Mouse (Mus musculus): ENCODE data around the gene Ptpn9. TPM values are rescaled to one million over a fixed set of nuclear protein-coding genes. Genes with fewer than 3 reads are reported as not detected.
A peak's percentile ranks its signal among the peaks of the same experiment; 100 is the strongest.

The Ptpn9 gene
- polyA plus RNA-seq, 2 experiments, result 2.7 to 3.1 TPM

GRCm38 (mm10) chr9:57074171-57074821 lies 79.6 kb downstream of the Ptpn9 start:
- Histone ChIP-seq H3K27me3 (ENCODE audit: control insufficient read depth, insufficient read depth, low read length) (no peaks in the 10 kb centered on the region), H3K4me1 (replicated peaks; ENCODE audit: control insufficient read depth in 2 of 2, insufficient read depth in 2 of 2, low read length in 1 of 2) (peaks cover 26 to 29% of the 10 kb centered on the region in 2 experiments), H3K27ac (peak overlapping the region; percentile 98), H3K9ac (replicated peaks) (peak overlapping the region; percentile 68), H3K9me3 (ENCODE audit: control insufficient read depth, low read length) (no peaks in the 10 kb centered on the region), H3K4me3 (ENCODE audit: insufficient read depth in 1 of 2, low read depth in 2 of 2, low read length in 2 of 2) (peak overlapping the region; percentile 76 to 92), H3K36me3 (replicated peaks; ENCODE audit: control insufficient read depth, insufficient read depth, low read depth) (no peaks in the 10 kb centered on the region), H3K4me2 (ENCODE audit: low read depth) (peak overlapping the region; percentile 97)
- WGBS (ENCODE audit: insufficient replicate concordance), result 4% methylated on average over 21 of the region's 21 CpGs
- no peak for ATAC-seq (ENCODE audit: insufficient read depth)
- DNase-seq (ENCODE audit: low read depth in 3 of 3, low spot score in 3 of 3), result peak in 1 of 3 experiments; percentile 59
- TF ChIP-seq EP300 (IDR thresholded peaks at IDR 0.05; ENCODE audit: low read depth) (no peak), CTCF (IDR thresholded peaks at IDR 0.05; ENCODE audit: low read depth) (peak; percentile 65)

GRCm38 (mm10) chr9:57074822-57075603 lies 80.3 kb downstream of the Ptpn9 start:
- peak overlapping the region; percentile 68 for H3K9ac ChIP-seq (replicated peaks)
- H3K36me3 ChIP-seq (replicated peaks; ENCODE audit: control insufficient read depth, insufficient read depth, low read depth), result no peaks in the 10 kb centered on the region
- no peak for ATAC-seq (ENCODE audit: insufficient read depth)
- peak overlapping the region; percentile 97 for H3K4me2 ChIP-seq (ENCODE audit: low read depth)
- DNase-seq (ENCODE audit: low read depth in 3 of 3, low spot score in 3 of 3), result peak; percentile 78 to 85 (median 83)
- 7% methylated on average over 17 of the region's 17 CpGs for WGBS (ENCODE audit: insufficient replicate concordance)
- peak overlapping the region; percentile 76 to 92 for H3K4me3 ChIP-seq (ENCODE audit: insufficient read depth in 1 of 2, low read depth in 2 of 2, low read length in 2 of 2)
- no peaks in the 10 kb centered on the region for H3K27me3 ChIP-seq (ENCODE audit: control insufficient read depth, insufficient read depth, low read length)
- TF ChIP-seq CTCF (IDR thresholded peaks at IDR 0.05; ENCODE audit: low read depth), result 0 out of 2 replicates have a peak, but pooled peaks have one; percentile 3
- TF ChIP-seq EP300 (IDR thresholded peaks at IDR 0.05; ENCODE audit: low read depth), result no peak
- no peaks in the 10 kb centered on the region for H3K9me3 ChIP-seq (ENCODE audit: control insufficient read depth, low read length)
- peaks cover 21 to 27% of the 10 kb centered on the region in 2 experiments for H3K4me1 ChIP-seq (replicated peaks; ENCODE audit: control insufficient read depth in 2 of 2, insufficient read depth in 2 of 2, low read length in 1 of 2)
- peak overlapping the region; percentile 98 for H3K27ac ChIP-seq

GRCm38 (mm10) chr9:57075681-57076381 lies 81.1 kb downstream of the Ptpn9 start:
- peak overlapping the region; percentile 76 to 92 for H3K4me3 ChIP-seq (ENCODE audit: insufficient read depth in 1 of 2, low read depth in 2 of 2, low read length in 2 of 2)
- no peaks in the 10 kb centered on the region for H3K27me3 ChIP-seq (ENCODE audit: control insufficient read depth, insufficient read depth, low read length)
- DNase-seq (ENCODE audit: low read depth in 3 of 3, low spot score in 3 of 3) (peak; percentile 99), ATAC-seq (ENCODE audit: insufficient read depth) (peak; percentile 78)
- under 1% methylated on average over 43 of the region's 43 CpGs for WGBS (ENCODE audit: insufficient replicate concordance)
- peak; percentile 15; the same call in 1 of the 2 replicates for TF ChIP-seq CTCF (IDR thresholded peaks at IDR 0.05; ENCODE audit: low read depth)
- TF ChIP-seq EP300 (IDR thresholded peaks at IDR 0.05; ENCODE audit: low read depth), result no peak; the same call in 1 of the 2 replicates
- peaks cover 13 to 19% of the 10 kb centered on the region in 2 experiments for H3K4me1 ChIP-seq (replicated peaks; ENCODE audit: control insufficient read depth in 2 of 2, insufficient read depth in 2 of 2, low read length in 1 of 2)
- H3K9me3 ChIP-seq (ENCODE audit: control insufficient read depth, low read length), result no peaks in the 10 kb centered on the region
- H3K27ac ChIP-seq, result peak overlapping the region; percentile 98
- H3K4me2 ChIP-seq (ENCODE audit: low read depth), result peak overlapping the region; percentile 97
- H3K9ac ChIP-seq (replicated peaks), result peak overlapping the region; percentile 68
- no peaks in the 10 kb centered on the region for H3K36me3 ChIP-seq (replicated peaks; ENCODE audit: control insufficient read depth, insufficient read depth, low read depth)

- Histone ChIP-seq H3K27ac (peak overlapping the region; percentile 86), H3K4me3 (ENCODE audit: insufficient read depth in 1 of 2, low read depth in 2 of 2, low read length in 2 of 2) (peak overlapping the region; percentile 73 to 82), H3K4me1 (replicated peaks; ENCODE audit: control insufficient read depth in 2 of 2, insufficient read depth in 2 of 2, low read length in 1 of 2) (peaks cover 9 to 13% of the 10 kb centered on the region in 2 experiments), H3K4me2 (ENCODE audit: low read depth) (peak overlapping the region; percentile 90), H3K9ac (replicated peaks) (peak overlapping the region; percentile 79), H3K9me3 (ENCODE audit: control insufficient read depth, low read length) (no peaks in the 10 kb centered on the region), H3K36me3 (replicated peaks; ENCODE audit: control insufficient read depth, insufficient read depth, low read depth) (no peaks in the 10 kb centered on the region), H3K27me3 (ENCODE audit: control insufficient read depth, insufficient read depth, low read length) (no peaks in the 10 kb centered on the region)
- ATAC-seq (ENCODE audit: insufficient read depth) (peak; percentile 45), DNase-seq (ENCODE audit: low read depth in 3 of 3, low spot score in 3 of 3) (peak; percentile 76 to 81 (median 79))
- no peak for TF ChIP-seq EP300 (IDR thresholded peaks at IDR 0.05; ENCODE audit: low read depth)
- under 1% methylated on average over 65 of the region's 72 CpGs for WGBS (ENCODE audit: insufficient replicate concordance)
Measured at GRCm38 (mm10) chr9:57076701-57077660, 82.3 kb downstream of the Ptpn9 start.
